Mouse (Mus musculus) small intestine, adult 2 months (tissue): ENCODE measurements at regions not wholly inside any gene's neighbourhood (a gene's known extent, or its start where the extent isn't known, plus 50 kb on each side); places are given as distances from the start of the nearest gene placed in this dataset.

ENCODE experiments used
- CTCF ChIP-seq: fragments of 200-500 bp; IDR thresholded peaks from 2 replicates; pipeline ENCODE4 v1.5.1; 2012; ENCODE audit warnings: low read depth, mild to moderate bottlenecking, control low read depth, inconsistent platforms, low read length, moderate library complexity, mixed read lengths; ENCODE audit not compliant: insufficient replicate concordance, insufficient read length; ENCODE audit errors: extremely low read depth
- POLR2A ChIP-seq: fragments of 200-500 bp; IDR thresholded peaks from 2 replicates; pipeline ENCODE4 v1.6.1; 2012; ENCODE audit warnings: low read depth, mild to moderate bottlenecking, control low read depth, inconsistent platforms, low read length, moderate library complexity

DNA sequence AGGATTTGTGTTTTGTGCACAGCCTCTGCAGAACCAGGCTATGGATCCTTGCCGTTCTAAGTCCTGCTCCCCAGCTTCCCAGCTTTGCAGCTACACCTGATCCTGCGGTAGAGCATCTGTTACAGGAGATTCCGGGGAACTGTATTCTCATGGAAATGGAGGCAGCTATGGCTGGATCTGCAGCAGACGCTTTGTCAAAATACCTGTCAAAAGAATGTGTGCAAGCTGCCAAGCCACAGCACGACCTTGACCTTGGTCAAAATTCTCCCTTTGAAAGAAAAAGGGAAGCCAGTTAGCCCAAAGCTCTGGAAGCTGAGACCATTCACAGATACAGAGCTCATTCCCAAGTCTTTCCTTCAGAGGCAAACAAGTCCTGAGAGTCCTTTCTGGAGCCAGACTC lies 255.3 kb downstream of the Med13l start:
- no peak for TF ChIP-seq POLR2A
- no peak for TF ChIP-seq CTCF
